Mouse (Mus musculus) megakaryocyte, embryonic 14.5 days (primary cell): ENCODE data around the gene Colec11.

Experiments used
- FLI1 ChIP-seq: IDR thresholded peaks from 2 replicates; pipeline ENCODE4 v1.6.1; 2012; ENCODE audit warnings: low read length, inconsistent platforms, mixed read lengths
- GATA1 ChIP-seq: IDR thresholded peaks from 3 replicates; pipeline ENCODE4 v1.6.1; 2012; ENCODE audit warnings: mixed read lengths, low read length, inconsistent platforms, borderline replicate concordance

DNA sequence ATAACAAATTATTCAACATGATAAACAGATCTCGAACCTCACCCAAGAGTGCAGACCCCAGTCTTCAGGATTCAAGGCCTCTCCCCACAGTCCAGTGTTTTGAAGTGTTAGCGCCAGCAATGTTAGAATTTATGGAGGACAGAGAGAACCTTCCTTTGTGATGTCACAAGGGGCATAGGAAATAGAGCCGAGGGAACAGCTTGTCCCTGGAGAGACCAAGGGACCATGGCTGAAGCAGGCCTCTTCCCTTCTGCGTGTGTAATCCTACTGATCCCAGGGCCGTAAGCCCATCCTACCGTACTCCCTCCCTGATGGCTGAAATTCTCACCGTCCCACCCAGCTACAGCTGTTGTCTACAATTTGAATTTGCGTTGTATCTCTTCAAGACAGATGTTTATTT is 40.8 kb downstream of the Colec11 start, which contains the start of gene Allc:
- TF ChIP-seq FLI1 (no peak), GATA1 (no peak)
